Mouse (Mus musculus): ENCODE measurements at regions not wholly inside any gene's neighbourhood (a gene's known extent, or its start where the extent isn't known, plus 50 kb on each side); places are given as distances from the start of the nearest gene placed in this dataset.
"Not testable (repeated sequence)": the region's sequence is repeated elsewhere in the genome, so short reads cannot be mapped to it uniquely, and the experiment has no call there.

GRCm38 (mm10) chr14:53081024-53081711 is 585.6 kb upstream of the Olfr1507 start:
- not testable (repeated sequence) for ATAC-seq (ENCODE audit: insufficient number of reproducible peaks, low FRiP score, low TSS enrichment, low read depth)

GRCm38 (mm10) chr14:53080556-53080955 is 585.0 kb upstream of the Olfr1507 start:
- H3K36me3 ChIP-seq; ATAC-seq (ENCODE audit: insufficient number of reproducible peaks, low FRiP score, low TSS enrichment, low read depth); H3K9ac ChIP-seq; H3K9me3 ChIP-seq (replicated peaks); H3K4me2 ChIP-seq (replicated peaks); H3K27ac ChIP-seq (replicated peaks); H3K4me3 ChIP-seq (replicated peaks); H3K27me3 ChIP-seq; H3K4me1 ChIP-seq: not testable (repeated sequence)
- WGBS: 74% methylated on average over 3 of the region's 3 CpGs

More at GRCm38 (mm10) chr14:53081024-53081711, 585.6 kb upstream of the Olfr1507 start:
- H3K9me3 ChIP-seq (replicated peaks); H3K27me3 ChIP-seq; H3K4me3 ChIP-seq (replicated peaks); H3K4me2 ChIP-seq (replicated peaks); H3K9ac ChIP-seq; H3K27ac ChIP-seq (replicated peaks); H3K36me3 ChIP-seq; H3K4me1 ChIP-seq: not testable (repeated sequence)
- no CpG with 5 or more reads among the region's 2 CpGs for WGBS

GRCm38 (mm10) chr14:53075937-53076336 is 580.4 kb upstream of the Olfr1507 start:
- H3K4me3 ChIP-seq (replicated peaks); H3K27ac ChIP-seq (replicated peaks); H3K36me3 ChIP-seq; ATAC-seq (ENCODE audit: insufficient number of reproducible peaks, low FRiP score, low TSS enrichment, low read depth); H3K27me3 ChIP-seq; H3K9ac ChIP-seq; H3K9me3 ChIP-seq (replicated peaks); H3K4me1 ChIP-seq; H3K4me2 ChIP-seq (replicated peaks): not testable (repeated sequence)
- WGBS: 86% methylated on average over 2 of the region's 2 CpGs

- H3K4me2 ChIP-seq (replicated peaks); H3K27me3 ChIP-seq; H3K4me3 ChIP-seq (replicated peaks); H3K36me3 ChIP-seq; H3K27ac ChIP-seq (replicated peaks); H3K9ac ChIP-seq; H3K9me3 ChIP-seq (replicated peaks); ATAC-seq (ENCODE audit: insufficient number of reproducible peaks, low FRiP score, low TSS enrichment, low read depth); H3K4me1 ChIP-seq: not testable (repeated sequence)
- WGBS: 64% methylated on average over 6 of the region's 6 CpGs
These were observed 577.6 kb upstream of the Olfr1507 start for GRCm38 (mm10) chr14:53073126-53073525.

- not testable (repeated sequence) for H3K9me3 ChIP-seq (replicated peaks); H3K4me1 ChIP-seq; H3K27ac ChIP-seq (replicated peaks); H3K4me3 ChIP-seq (replicated peaks); ATAC-seq (ENCODE audit: insufficient number of reproducible peaks, low FRiP score, low TSS enrichment, low read depth); H3K4me2 ChIP-seq (replicated peaks); H3K36me3 ChIP-seq; H3K27me3 ChIP-seq; H3K9ac ChIP-seq
- WGBS: no CpG with 5 or more reads among the region's 1 CpGs
These were observed 577.0 kb upstream of the Olfr1507 start for GRCm38 (mm10) chr14:53072502-53072901.

- ATAC-seq (ENCODE audit: insufficient number of reproducible peaks, low FRiP score, low TSS enrichment, low read depth); H3K4me1 ChIP-seq; H3K4me2 ChIP-seq (replicated peaks); H3K9me3 ChIP-seq (replicated peaks); H3K9ac ChIP-seq; H3K4me3 ChIP-seq (replicated peaks); H3K36me3 ChIP-seq; H3K27ac ChIP-seq (replicated peaks); H3K27me3 ChIP-seq: not testable (repeated sequence)
- WGBS: 69% methylated on average over 2 of the region's 3 CpGs
These were observed 558.9 kb upstream of the Olfr1507 start for GRCm38 (mm10) chr14:53054439-53054838.

GRCm38 (mm10) chr14:53053465-53054123 is 558.0 kb upstream of the Olfr1507 start:
- H3K9me3 ChIP-seq (replicated peaks); H3K4me1 ChIP-seq; H3K27ac ChIP-seq (replicated peaks); H3K36me3 ChIP-seq; H3K4me3 ChIP-seq (replicated peaks); H3K27me3 ChIP-seq; H3K9ac ChIP-seq; H3K4me2 ChIP-seq (replicated peaks); ATAC-seq (ENCODE audit: insufficient number of reproducible peaks, low FRiP score, low TSS enrichment, low read depth): not testable (repeated sequence)
- WGBS: 56% methylated on average over 2 of the region's 3 CpGs

- H3K27me3 ChIP-seq; ATAC-seq (ENCODE audit: insufficient number of reproducible peaks, low FRiP score, low TSS enrichment, low read depth); H3K4me1 ChIP-seq; H3K9ac ChIP-seq; H3K4me3 ChIP-seq (replicated peaks); H3K4me2 ChIP-seq (replicated peaks); H3K9me3 ChIP-seq (replicated peaks); H3K36me3 ChIP-seq; H3K27ac ChIP-seq (replicated peaks): not testable (repeated sequence)
- 100% methylated on average over 2 of the region's 3 CpGs for WGBS
These were observed 552.1 kb upstream of the Olfr1507 start for GRCm38 (mm10) chr14:53047683-53048082.

GRCm38 (mm10) chr14:53046975-53047374 is 551.4 kb upstream of the Olfr1507 start:
- not testable (repeated sequence) for H3K4me3 ChIP-seq (replicated peaks); H3K9ac ChIP-seq; ATAC-seq (ENCODE audit: insufficient number of reproducible peaks, low FRiP score, low TSS enrichment, low read depth); H3K4me2 ChIP-seq (replicated peaks); H3K27ac ChIP-seq (replicated peaks); H3K4me1 ChIP-seq; H3K27me3 ChIP-seq; H3K9me3 ChIP-seq (replicated peaks); H3K36me3 ChIP-seq
- 69% methylated on average over 1 of the region's 1 CpGs for WGBS

GRCm38 (mm10) chr14:53045331-53045730 is 549.8 kb upstream of the Olfr1507 start:
- 79% methylated on average over 3 of the region's 3 CpGs for whole genome bisulfite sequencing
- H3K9ac ChIP-seq; H3K9me3 ChIP-seq (replicated peaks); H3K4me1 ChIP-seq; H3K27ac ChIP-seq (replicated peaks); H3K27me3 ChIP-seq; ATAC-seq (ENCODE audit: insufficient number of reproducible peaks, low FRiP score, low TSS enrichment, low read depth); H3K36me3 ChIP-seq; H3K4me3 ChIP-seq (replicated peaks); H3K4me2 ChIP-seq (replicated peaks): not testable (repeated sequence)

GRCm38 (mm10) chr14:53044101-53044500 is 548.6 kb upstream of the Olfr1507 start:
- WGBS: 71% methylated on average over 4 of the region's 4 CpGs
- not testable (repeated sequence) for ATAC-seq (ENCODE audit: insufficient number of reproducible peaks, low FRiP score, low TSS enrichment, low read depth)

GRCm38 (mm10) chr14:53042016-53042415 is 546.5 kb upstream of the Olfr1507 start:
- not testable (repeated sequence) for H3K4me3 ChIP-seq (replicated peaks); H3K4me1 ChIP-seq; H3K27me3 ChIP-seq; H3K9ac ChIP-seq; H3K36me3 ChIP-seq; ATAC-seq (ENCODE audit: insufficient number of reproducible peaks, low FRiP score, low TSS enrichment, low read depth); H3K4me2 ChIP-seq (replicated peaks); H3K27ac ChIP-seq (replicated peaks); H3K9me3 ChIP-seq (replicated peaks)
- WGBS: 16% methylated on average over 3 of the region's 3 CpGs

More at GRCm38 (mm10) chr14:53044101-53044500, 548.6 kb upstream of the Olfr1507 start:
- H3K4me3 ChIP-seq (replicated peaks); H3K9me3 ChIP-seq (replicated peaks); H3K4me1 ChIP-seq; H3K27ac ChIP-seq (replicated peaks); H3K27me3 ChIP-seq; H3K36me3 ChIP-seq; H3K4me2 ChIP-seq (replicated peaks); H3K9ac ChIP-seq: not testable (repeated sequence)

Data from embryonic facial prominence, embryonic 15.5 days (tissue).